Mouse (Mus musculus): ENCODE data around the gene Lipe.

DNA sequence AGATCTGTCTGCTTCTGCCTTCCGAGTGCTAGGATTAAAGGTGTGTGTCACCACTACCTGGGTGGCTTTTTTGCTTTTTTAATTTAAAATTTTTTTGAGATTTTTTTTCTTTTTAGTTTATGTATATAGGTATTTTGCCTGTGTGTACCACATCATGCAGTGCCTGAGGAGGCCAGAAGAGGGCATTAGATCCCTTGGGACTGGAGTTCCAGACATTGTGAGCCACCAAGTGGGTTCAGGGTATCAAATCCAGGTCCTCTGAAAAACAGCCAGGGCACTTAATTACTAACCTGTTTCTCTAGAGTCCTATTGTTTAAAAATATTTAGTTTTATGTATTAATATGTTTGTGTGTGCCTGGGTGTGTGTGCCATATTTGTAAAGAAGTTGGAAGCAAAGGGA lies 19.1 kb upstream of the Lipe start:
- TF ChIP-seq CTCF (IDR thresholded peaks at IDR 0.05; ENCODE audit: control insufficient read depth, insufficient read depth, insufficient replicate concordance, low read depth, low read length) (no peak; the same call in 1 of the 2 replicates), POLR2A (IDR thresholded peaks at IDR 0.05; ENCODE audit: control insufficient read depth, low read depth, low read length) (no peak)
